8 mouse cellular contexts compared by ENCODE assay signal in genomic region chr9:61745301-61745801, GRCm38 (mm10).
DNase-seq lines count a peak whose midpoint lies in the region; ATAC-seq and TF ChIP-seq lines count a peak whose summit lies in the region.

No protein-coding gene starts in this region.

- 0 out of 2 replicates have a peak, but pooled peaks cover 3% of the 10 kb centered on the region for H3K27me3 ChIP-seq in hindbrain, embryonic 13.5 days
- no peaks in the 10 kb centered on the region for H3K27me3 ChIP-seq in hindbrain, embryonic 14.5 days (ENCODE audit: control insufficient read depth, insufficient read depth, low read length)
- no peaks in the 10 kb centered on the region for H3K27me3 ChIP-seq in thymus, adult 2 months (ENCODE audit: control insufficient read depth, insufficient read depth, low read length)

- no peaks in the 10 kb centered on the region for H3K36me3 ChIP-seq in hindbrain, embryonic 13.5 days
- H3K36me3 ChIP-seq in hindbrain, embryonic 14.5 days (replicated peaks; ENCODE audit: control insufficient read depth, insufficient read depth): no peaks in the 10 kb centered on the region
- H3K36me3 ChIP-seq in thymus, adult 2 months (ENCODE audit: control insufficient read depth, insufficient read depth, low read length): no peaks in the 10 kb centered on the region

- DNase-seq in hindbrain, embryonic 14.5 days (ENCODE audit: low spot score): no peak
- DNase-seq in Muller cell, postnatal 12 days (ENCODE audit: inconsistent ontology term): peak; percentile 76
- DNase-seq in brain, embryonic 14.5 days (ENCODE audit: low read depth): peak; percentile 89
- peak; percentile 77 for DNase-seq in kidney, postnatal 14 days
- DNase-seq in thymus, adult 2 months: no peak
- no peak for DNase-seq in spleen, adult 18-20 months
- DNase-seq in urinary bladder, postnatal 4 days (ENCODE audit: low spot score in 2 of 2): no peak

- no peaks in the 10 kb centered on the region for H3K9me3 ChIP-seq in hindbrain, embryonic 13.5 days
- H3K9me3 ChIP-seq in hindbrain, embryonic 14.5 days (ENCODE audit: control insufficient read depth, low read length): no peaks in the 10 kb centered on the region

- ATAC-seq in hindbrain, embryonic 13.5 days (ENCODE audit: low FRiP score): no peak
- ATAC-seq in hindbrain, embryonic 14.5 days (ENCODE audit: low FRiP score): no peak

- H3K4me1 ChIP-seq in hindbrain, embryonic 13.5 days (replicated peaks): peaks cover 20% of the 10 kb centered on the region
- H3K4me1 ChIP-seq in hindbrain, embryonic 14.5 days (replicated peaks; ENCODE audit: control insufficient read depth, insufficient read depth, low read length): peaks cover 8% of the 10 kb centered on the region; the same call in 1 of the 2 replicates
- H3K4me1 ChIP-seq in thymus, adult 2 months (replicated peaks; ENCODE audit: control insufficient read depth, insufficient read depth, low read length): peaks cover 8% of the 10 kb centered on the region

- TF ChIP-seq POLR2A in brain, embryonic 14.5 days (IDR thresholded peaks at IDR 0.05; ENCODE audit: borderline replicate concordance, extremely low read depth, insufficient read depth, insufficient read length, poor library complexity, severe bottlenecking): no peak
- no peak for TF ChIP-seq POLR2A in thymus, adult 2 months (IDR thresholded peaks at IDR 0.05; ENCODE audit: control insufficient read depth, extremely low read depth, insufficient read depth, low read length, poor library complexity)

- no peak overlapping the region for H3K4me3 ChIP-seq in hindbrain, embryonic 13.5 days
- H3K4me3 ChIP-seq in hindbrain, embryonic 14.5 days (replicated peaks; ENCODE audit: low read length): no peak overlapping the region
- no peak overlapping the region for H3K4me3 ChIP-seq in thymus, adult 2 months (ENCODE audit: control insufficient read depth, insufficient read depth, low read length)

- 27% methylated on average over 7 of the region's 7 CpGs for WGBS in hindbrain, embryonic 13.5 days
- 21% methylated on average over 7 of the region's 7 CpGs for WGBS in hindbrain, embryonic 14.5 days
- WGBS in thymus, adult 2 months: 94% methylated on average over 7 of the region's 7 CpGs

- H3K9ac ChIP-seq in hindbrain, embryonic 13.5 days: no peak overlapping the region
- H3K9ac ChIP-seq in hindbrain, embryonic 14.5 days: no peak overlapping the region

- 0 out of 2 replicates have a peak overlapping the region, but pooled peaks have one; percentile 25 for H3K27ac ChIP-seq in hindbrain, embryonic 13.5 days
- H3K27ac ChIP-seq in hindbrain, embryonic 14.5 days: no peak overlapping the region
- H3K27ac ChIP-seq in thymus, adult 2 months (ENCODE audit: control insufficient read depth, insufficient read depth, low read length): no peak overlapping the region

- no peak for TF ChIP-seq CTCF in brain, embryonic 14.5 days (IDR thresholded peaks at IDR 0.05; ENCODE audit: borderline replicate concordance, extremely low read depth, insufficient read depth, insufficient read length)
- TF ChIP-seq CTCF in thymus, adult 2 months (IDR thresholded peaks at IDR 0.05; ENCODE audit: borderline replicate concordance, control insufficient read depth, extremely low read depth, insufficient read depth, low read length, poor library complexity): no peak

- no peak overlapping the region for H3K4me2 ChIP-seq in hindbrain, embryonic 13.5 days
- no peak overlapping the region for H3K4me2 ChIP-seq in hindbrain, embryonic 14.5 days (replicated peaks)

Comparison
In these comparisons a context has a peak if more than half of its experiments do, and no peak if none do; other contexts are left out.
1. DNase-seq: peak in Muller cell, postnatal 12 days (single experiment), brain, embryonic 14.5 days (single experiment) and kidney, postnatal 14 days (single experiment); none in hindbrain, embryonic 14.5 days (single experiment), thymus, adult 2 months (single experiment), spleen, adult 18-20 months (0 of 2) and urinary bladder, postnatal 4 days (0 of 2).